ENCODE assay signal across 8 mouse cellular contexts in genomic region chr4:95049884-95050517, GRCm38 (mm10). TPM values are rescaled to one million over a fixed set of nuclear protein-coding genes. Genes with fewer than 3 reads are reported as not detected.
DNase-seq lines count a peak whose midpoint lies in the region; ATAC-seq lines count a peak whose summit lies in the region.

No protein-coding gene starts in this region.

- under 1% methylated on average over 34 of the region's 34 CpGs for WGBS in hindbrain, embryonic 13.5 days

- peak overlapping the region; percentile 98 for H3K4me2 ChIP-seq in hindbrain, embryonic 13.5 days

- no peak for ATAC-seq in hindbrain, embryonic 13.5 days (ENCODE audit: low FRiP score)

- peak overlapping the region; percentile 96 for H3K27ac ChIP-seq in hindbrain, embryonic 13.5 days

- DNase-seq in ES-CJ7 (ENCODE audit: low read depth, low spot score) = peak; percentile 73
- DNase-seq in cerebellum, adult 11-12 months = peak; percentile 86
- peak; percentile 52 to 78 for DNase-seq in frontal cortex, postnatal 10 days (ENCODE audit: low spot score in 2 of 2)
- DNase-seq in left cerebral cortex, adult 11 months (ENCODE audit: low spot score) = peak; percentile 36
- peak; percentile 91 for DNase-seq in lung, postnatal 36 days
- DNase-seq in right cerebral cortex, adult 18-20 months = peak; percentile 75
- peak; percentile 63 for DNase-seq in urinary bladder, adult 18-20 months (ENCODE audit: low spot score in 2 of 2)

- H3K27me3 ChIP-seq in hindbrain, embryonic 13.5 days = no peaks in the 10 kb centered on the region

- H3K4me3 ChIP-seq in hindbrain, embryonic 13.5 days = peak overlapping the region; percentile 73

- H3K9ac ChIP-seq in hindbrain, embryonic 13.5 days = peak overlapping the region; percentile 89

- peaks cover 45% of the 10 kb centered on the region for H3K4me1 ChIP-seq in hindbrain, embryonic 13.5 days (replicated peaks)

- H3K9me3 ChIP-seq in hindbrain, embryonic 13.5 days = no peaks in the 10 kb centered on the region

- no peaks in the 10 kb centered on the region for H3K36me3 ChIP-seq in hindbrain, embryonic 13.5 days

RNA-seq across cellular contexts. Expression of gene Jun, which starts 2.0 kb away (rescaled TPM):
- polyA plus RNA-seq in hindbrain, embryonic 13.5 days (2015; fragmentation: Nextera tagmentation; extraction: Ambion mirVana) = 55.6 and 56.7 TPM in 2 replicates

Comparison
In these comparisons a context has a peak if more than half of its experiments do, and no peak if none do; other contexts are left out.
1. DNase-seq: peak in every context shown above with its lines; median percentile 91 in lung, postnatal 36 days; 86 in cerebellum, adult 11-12 months; 75 in right cerebral cortex, adult 18-20 months; 73 in ES-CJ7; 65 in frontal cortex, postnatal 10 days; 63 in urinary bladder, adult 18-20 months; 36 in left cerebral cortex, adult 11 months.